Mouse (Mus musculus): ENCODE measurements around the gene Cst12. TPM values are rescaled to one million over a fixed set of nuclear protein-coding genes. Genes with fewer than 3 reads are reported as not detected.
A peak's percentile ranks its signal among the peaks of the same experiment; 100 is the strongest.
"Not testable (repeated sequence)": the region's sequence is repeated elsewhere in the genome, so short reads cannot be mapped to it uniquely, and the experiment has no call there.

Cst12 gene
- not detected for polyA plus RNA-seq (2017; shearing (Covaris generic))

- ATAC-seq, result no peak
These were observed at the start of gene Cst12 for GRCm38 (mm10) chr2:148789142-148789541. TSS of gene Cst12 (plus strand) at chr2:148789361.

GRCm38 (mm10) chr2:148743001-148743400 lies 46.2 kb upstream of the Cst12 start:
- no peak for ATAC-seq

GRCm38 (mm10) chr2:148743846-148744407 lies 45.2 kb upstream of the Cst12 start:
- ATAC-seq, result no peak

GRCm38 (mm10) chr2:148750058-148750457 lies 39.1 kb upstream of the Cst12 start, which contains the start of gene Cstl1:
TSS of gene Cstl1 (plus strand) at chr2:148750358.
- no peak for ATAC-seq

GRCm38 (mm10) chr2:148751893-148752813 lies 37.0 kb upstream of the Cst12 start:
- peak; percentile 91 for ATAC-seq

- no peak for ATAC-seq
These were observed 34.8 kb upstream of the Cst12 start for GRCm38 (mm10) chr2:148754310-148754846.

GRCm38 (mm10) chr2:148763648-148764388 lies 25.3 kb upstream of the Cst12 start:
- no peak for ATAC-seq

GRCm38 (mm10) chr2:148771397-148771796 lies 17.8 kb upstream of the Cst12 start, which contains the start of gene Cst11:
TSS of gene Cst11 (minus strand) at chr2:148771497.
- ATAC-seq, result not testable (repeated sequence)

GRCm38 (mm10) chr2:148781709-148782108 lies 7.5 kb upstream of the Cst12 start, which contains the start of gene 8030411F24Rik:
TSS of gene 8030411F24Rik (plus strand) at chr2:148782009.
- ATAC-seq, result no peak

- ATAC-seq, result no peak
These were observed 9.3 kb downstream of the Cst12 start, which contains the start of gene Cst8 for GRCm38 (mm10) chr2:148798485-148798884. TSS of gene Cst8 (plus strand) at chr2:148798785.

GRCm38 (mm10) chr2:148801491-148801921 lies 12.3 kb downstream of the Cst12 start:
- ATAC-seq, result no peak

GRCm38 (mm10) chr2:148806696-148807095 lies 17.5 kb downstream of the Cst12 start:
- no peak for ATAC-seq

GRCm38 (mm10) chr2:148819909-148820308 lies 30.7 kb downstream of the Cst12 start, which contains the start of gene Cst13:
TSS of gene Cst13 (plus strand) at chr2:148820081.
- ATAC-seq, result no peak

- no peak for ATAC-seq
These were observed 36.8 kb downstream of the Cst12 start for GRCm38 (mm10) chr2:148825986-148826385.

GRCm38 (mm10) chr2:148834912-148835311 lies 45.8 kb downstream of the Cst12 start, which contains the start of gene Cst9:
TSS of gene Cst9 (plus strand) at chr2:148835147.
- no peak for ATAC-seq

GRCm38 (mm10) chr2:148838075-148838777 lies 49.1 kb downstream of the Cst12 start:
- no peak for ATAC-seq

GRCm38 (mm10) chr2:148839224-148839623 lies 50.1 kb downstream of the Cst12 start:
- no peak for ATAC-seq

Measured in inflammation-experienced regulatory T-cells, adult 6 months (primary cell).